Mouse (Mus musculus) layer of hippocampus, postnatal 25 days (tissue): ENCODE results near the gene Elf1. TPM values are rescaled to one million over a fixed set of nuclear protein-coding genes. Genes with fewer than 3 reads are reported as not detected.
"Not testable (repeated sequence)": the region's sequence is repeated elsewhere in the genome, so short reads cannot be mapped to it uniquely, and the experiment has no call there.

ENCODE experiments used
- DNase-seq, 2 experiments: peaks; one replicate each; pipeline ENCODE4 v3.0.0; 2022; ENCODE audit warnings: mixed read lengths in 2 of 2, low spot score in 1 of 2; ENCODE audit errors: extremely low spot score in 1 of 2
- total RNA-seq, 2 experiments: library from RNA; stranded (reverse); gene quantifications; 2 replicates each; pipeline ENCODE4 v1.2.3; 2021

Elf1 gene
- 1 to 10 TPM; 4.8 to 5.7 TPM for total RNA-seq

GRCm38 (mm10) chr14:79480624-79481338, at the start of gene Elf1:
Gene Elf1 (plus strand): TSS chr14:79481194.
- peak; percentile 96 to 99 for DNase-seq

- DNase-seq = no peak
Measured at GRCm38 (mm10) chr14:79434068-79434467, 46.9 kb upstream of the Elf1 start.

GRCm38 (mm10) chr14:79440655-79441054, 40.3 kb upstream of the Elf1 start:
- no peak for DNase-seq

- no peak for DNase-seq
Measured at GRCm38 (mm10) chr14:79441441-79441840, 39.6 kb upstream of the Elf1 start.

GRCm38 (mm10) chr14:79444601-79445000, 36.4 kb upstream of the Elf1 start:
- no peak for DNase-seq

- DNase-seq = peak in 1 of 2 experiments; percentile 19
Measured at GRCm38 (mm10) chr14:79445055-79445620, 35.9 kb upstream of the Elf1 start.

GRCm38 (mm10) chr14:79451681-79452590, 29.1 kb upstream of the Elf1 start, which contains the start of gene Kbtbd6:
Gene Kbtbd6 (plus strand): TSS chr14:79451835.
- DNase-seq = peak; percentile 57 to 60

- DNase-seq = not testable (repeated sequence)
Measured at GRCm38 (mm10) chr14:79452591-79452934, 28.4 kb upstream of the Elf1 start.

- no peak for DNase-seq
Measured at GRCm38 (mm10) chr14:79460401-79460800, 20.6 kb upstream of the Elf1 start.

- no peak for DNase-seq
Measured at GRCm38 (mm10) chr14:79460988-79461387, 20.0 kb upstream of the Elf1 start.

- no peak for DNase-seq
Measured at GRCm38 (mm10) chr14:79465623-79466022, 15.4 kb upstream of the Elf1 start.

- peak in 1 of 2 experiments; percentile 76 for DNase-seq
Measured at GRCm38 (mm10) chr14:79467621-79468020, 13.4 kb upstream of the Elf1 start.

GRCm38 (mm10) chr14:79473384-79473783, 7.6 kb upstream of the Elf1 start:
- no peak for DNase-seq

- DNase-seq = peak; percentile 97 to 99
Measured at GRCm38 (mm10) chr14:79481339-79482151, 551 bp downstream of the Elf1 start, which contains the start of gene Wbp4. Gene Wbp4 (minus strand): TSS chr14:79481520.

- peak in 1 of 2 experiments; percentile 20 for DNase-seq
Measured at GRCm38 (mm10) chr14:79482251-79482661, 1.3 kb downstream of the Elf1 start.

- DNase-seq = no peak
Measured at GRCm38 (mm10) chr14:79482747-79483355, 1.9 kb downstream of the Elf1 start.

- DNase-seq = no peak
Measured at GRCm38 (mm10) chr14:79483611-79484120, 2.7 kb downstream of the Elf1 start.

GRCm38 (mm10) chr14:79486617-79486992, 5.6 kb downstream of the Elf1 start:
- no peak for DNase-seq

GRCm38 (mm10) chr14:79486993-79487731, 6.2 kb downstream of the Elf1 start:
- peak in 1 of 2 experiments; percentile 38 for DNase-seq
